ENCODE assay signal across 28 mouse cellular contexts in the genomic region with DNA sequence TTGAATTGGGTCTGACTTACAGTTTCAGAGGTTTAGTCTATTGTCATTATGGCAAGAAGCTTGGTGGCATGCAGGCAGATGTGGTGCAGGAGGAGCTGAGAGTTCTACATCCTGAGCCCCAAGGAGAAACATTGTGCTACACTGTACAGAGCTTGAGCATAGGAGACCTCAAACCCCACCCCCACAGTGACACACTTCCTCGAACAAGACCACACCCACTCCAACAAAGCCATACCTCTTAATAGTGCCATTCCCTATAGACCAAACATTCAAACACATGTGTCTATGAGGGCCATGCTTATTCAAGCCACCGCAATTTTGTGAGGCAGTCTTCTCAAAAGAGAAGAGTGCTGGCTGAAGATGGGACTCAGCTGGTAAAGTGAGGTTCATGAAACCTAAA.
"Had no signal": no experiment of that assay in that cellular context is flagged by ENCODE, and none has a peak within 500 bp of the region (broad histone marks: within the 10 kb centered on the region; RNA-seq: fewer than 3 reads in every experiment).

No protein-coding gene starts in this region.

- H3K27ac ChIP-seq: limb, embryonic 10.5 days; limb, embryonic 12.5 days; limb, embryonic 13.5 days; limb, embryonic 15.5 days; liver, embryonic 12.5 days; liver, embryonic 13.5 days; liver, embryonic 14.5 days; liver, embryonic 15.5 days; lung, embryonic 15.5 days; macrophage; midbrain, embryonic 10.5 days; midbrain, embryonic 12.5 days; midbrain, embryonic 13.5 days; midbrain, embryonic 15.5 days; neural tube, embryonic 12.5 days had no signal

- H3K36me3 ChIP-seq: limb, embryonic 10.5 days; limb, embryonic 12.5 days; limb, embryonic 13.5 days; limb, embryonic 15.5 days; liver, embryonic 12.5 days; liver, embryonic 13.5 days; liver, embryonic 15.5 days; lung, embryonic 15.5 days; midbrain, embryonic 10.5 days; midbrain, embryonic 12.5 days; midbrain, embryonic 13.5 days; midbrain, embryonic 15.5 days; neural tube, embryonic 12.5 days had no signal

- H3K27me3 ChIP-seq: limb, embryonic 12.5 days; limb, embryonic 13.5 days; limb, embryonic 15.5 days; liver, embryonic 12.5 days; liver, embryonic 13.5 days; liver, embryonic 15.5 days; lung, embryonic 15.5 days; midbrain, embryonic 12.5 days; midbrain, embryonic 13.5 days; midbrain, embryonic 15.5 days; neural tube, embryonic 12.5 days had no signal

- H3K9ac ChIP-seq: limb, embryonic 12.5 days; limb, embryonic 13.5 days; limb, embryonic 15.5 days; liver, embryonic 12.5 days; liver, embryonic 13.5 days; liver, embryonic 14.5 days; liver, embryonic 15.5 days; liver, postnatal 0 days; lung, embryonic 14.5 days; lung, embryonic 15.5 days; midbrain, embryonic 12.5 days; midbrain, embryonic 13.5 days; midbrain, embryonic 15.5 days; neural tube, embryonic 12.5 days had no signal

- H3K4me3 ChIP-seq: limb, embryonic 10.5 days; limb, embryonic 12.5 days; limb, embryonic 13.5 days; limb, embryonic 15.5 days; liver, embryonic 12.5 days; liver, embryonic 13.5 days; liver, embryonic 15.5 days; lung, embryonic 15.5 days; megakaryocyte, embryonic 14.5 days; midbrain, embryonic 10.5 days; midbrain, embryonic 12.5 days; midbrain, embryonic 13.5 days; midbrain, embryonic 15.5 days; myocyte; neural tube, embryonic 12.5 days had no signal

- H3K9me3 ChIP-seq: limb, embryonic 10.5 days; limb, embryonic 13.5 days; limb, embryonic 15.5 days; liver, embryonic 12.5 days; liver, embryonic 13.5 days; liver, embryonic 15.5 days; lung, embryonic 15.5 days; midbrain, embryonic 12.5 days; midbrain, embryonic 13.5 days; midbrain, embryonic 15.5 days had no signal

- DNase-seq: left cerebral cortex, postnatal 4 days; liver; liver, embryonic 13.5 days; liver, postnatal 0 days; lung, adult 18-20 months; lung, adult 2 months; lung, embryonic 14.5 days; lung, postnatal 10 days; lung, postnatal 14 days; lung, postnatal 36 days; lung, postnatal 4 days; midbrain, embryonic 14.5 days had no signal
